Mouse (Mus musculus): ENCODE results near the gene Lipf. TPM values are rescaled to one million over a fixed set of nuclear protein-coding genes. Genes with fewer than 3 reads are reported as not detected.

Lipf gene
- polyA plus RNA-seq (2011; ENCODE audit: insufficient read depth, insufficient read length, low replicate concordance, missing spikeins): not detected in 2 replicates

DNA sequence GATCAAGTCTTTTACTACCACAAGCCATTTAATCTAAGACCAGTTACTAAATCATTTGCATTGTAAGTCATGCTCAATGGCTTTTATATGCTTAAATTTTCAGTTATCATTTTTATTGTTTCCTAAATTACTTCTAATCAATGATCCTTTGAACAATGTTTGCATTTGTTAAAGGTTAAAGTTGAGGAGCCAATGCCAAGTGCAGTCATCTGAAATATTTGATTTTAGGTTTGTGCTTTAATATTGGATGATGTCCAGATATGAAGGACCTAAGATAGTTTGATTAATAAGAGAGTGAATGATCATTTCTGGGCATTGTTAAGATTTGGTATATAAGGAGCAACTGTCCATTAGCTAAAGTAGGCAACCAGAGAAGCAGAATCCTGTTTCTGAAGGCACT is at the start of gene Lipf:
Gene Lipf (plus strand): TSS at position 301 of the 400 bp plus-strand sequence.
- H3K4me3 ChIP-seq (replicated peaks; ENCODE audit: control insufficient read depth, low read depth, low read length): no peak within 1 kb of the TSS
- no peaks in the 10 kb centered on the region for H3K4me1 ChIP-seq (ENCODE audit: control insufficient read depth, insufficient read depth, low read length)
- TF ChIP-seq CTCF (IDR thresholded peaks at IDR 0.05; ENCODE audit: control insufficient read depth, insufficient read depth, low read length) (no peak), POLR2A (IDR thresholded peaks at IDR 0.05; ENCODE audit: borderline replicate concordance, control insufficient read depth, low read depth, low read length) (no peak)
- no peak within 1 kb of the TSS for H3K27ac ChIP-seq (ENCODE audit: control insufficient read depth, insufficient read depth, low read depth, low read length, poor library complexity)

- H3K27ac ChIP-seq (ENCODE audit: control insufficient read depth, insufficient read depth, low read depth, low read length, poor library complexity): no peak overlapping the region
- TF ChIP-seq POLR2A (IDR thresholded peaks at IDR 0.05; ENCODE audit: borderline replicate concordance, control insufficient read depth, low read depth, low read length): no peak
- no peak for TF ChIP-seq CTCF (IDR thresholded peaks at IDR 0.05; ENCODE audit: control insufficient read depth, insufficient read depth, low read length)
- no peaks in the 10 kb centered on the region for H3K4me1 ChIP-seq (ENCODE audit: control insufficient read depth, insufficient read depth, low read length)
These were observed 36.9 kb upstream of the Lipf start for GRCm38 (mm10) chr19:33924099-33924498.

GRCm38 (mm10) chr19:33979007-33979406 is 18.0 kb downstream of the Lipf start:
- Histone ChIP-seq H3K27ac (ENCODE audit: control insufficient read depth, insufficient read depth, low read depth, low read length, poor library complexity) (no peak overlapping the region), H3K4me1 (ENCODE audit: control insufficient read depth, insufficient read depth, low read length) (no peaks in the 10 kb centered on the region), H3K4me3 (replicated peaks; ENCODE audit: control insufficient read depth, low read depth, low read length) (no peak overlapping the region)
- TF ChIP-seq POLR2A (IDR thresholded peaks at IDR 0.05; ENCODE audit: borderline replicate concordance, control insufficient read depth, low read depth, low read length): no peak
- no peak for TF ChIP-seq CTCF (IDR thresholded peaks at IDR 0.05; ENCODE audit: control insufficient read depth, insufficient read depth, low read length)
- WGBS: 28% methylated on average over 3 of the region's 3 CpGs

More at GRCm38 (mm10) chr19:33924099-33924498, 36.9 kb upstream of the Lipf start:
- H3K4me3 ChIP-seq (replicated peaks; ENCODE audit: control insufficient read depth, low read depth, low read length): no peak overlapping the region

DNA sequence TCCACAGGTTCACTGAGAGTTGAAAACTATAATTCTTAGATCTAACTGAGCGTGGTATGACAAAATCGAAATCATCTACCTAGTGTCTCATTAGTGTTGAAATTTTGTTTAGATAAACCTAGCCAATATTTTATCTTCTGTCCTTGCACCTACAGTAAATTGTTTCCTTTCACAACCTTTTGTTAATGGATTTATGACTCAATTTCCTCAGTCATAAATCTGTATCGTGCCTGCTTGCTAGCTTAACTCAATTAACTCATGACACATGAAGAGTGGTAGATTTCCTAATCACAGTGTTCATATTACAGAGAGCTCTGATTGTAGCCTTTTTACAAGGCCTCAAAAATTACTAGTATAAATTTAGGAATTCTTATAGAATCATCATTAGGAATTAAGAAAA is 22.1 kb downstream of the Lipf start:
- H3K27ac ChIP-seq (ENCODE audit: control insufficient read depth, insufficient read depth, low read depth, low read length, poor library complexity): no peak overlapping the region
- no peak for TF ChIP-seq CTCF (IDR thresholded peaks at IDR 0.05; ENCODE audit: control insufficient read depth, insufficient read depth, low read length)
- no peak for TF ChIP-seq POLR2A (IDR thresholded peaks at IDR 0.05; ENCODE audit: borderline replicate concordance, control insufficient read depth, low read depth, low read length)
- no peaks in the 10 kb centered on the region for H3K4me1 ChIP-seq (ENCODE audit: control insufficient read depth, insufficient read depth, low read length)
- 56% methylated on average over 3 of the region's 3 CpGs for WGBS
- no peak overlapping the region for H3K4me3 ChIP-seq (replicated peaks; ENCODE audit: control insufficient read depth, low read depth, low read length)

DNA sequence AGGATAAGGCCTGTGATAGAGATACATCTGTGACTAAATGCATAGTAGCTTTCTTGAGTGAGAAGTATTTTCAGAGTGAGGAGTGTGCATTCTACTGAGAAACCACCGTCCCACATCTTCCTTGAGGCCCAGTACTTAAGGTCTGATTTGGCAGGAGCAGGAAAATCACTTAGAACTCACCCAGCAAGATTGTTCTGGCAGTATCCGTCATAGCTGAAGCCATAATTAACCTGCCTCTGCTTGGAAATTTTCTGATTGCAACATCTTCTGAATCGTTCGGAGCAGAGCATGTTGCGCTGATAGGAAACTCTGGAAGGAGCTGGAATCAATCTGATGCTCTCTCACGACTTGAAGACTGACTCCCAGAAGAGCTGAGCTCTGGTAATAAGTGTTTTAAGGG is 47.0 kb downstream of the Lipf start, which contains the start of gene Lipk:
Gene Lipk (plus strand): TSS at position 289 of the 400 bp plus-strand sequence.
- no peak within 1 kb of the TSS for H3K27ac ChIP-seq (ENCODE audit: control insufficient read depth, insufficient read depth, low read depth, low read length, poor library complexity)
- TF ChIP-seq CTCF (IDR thresholded peaks at IDR 0.05; ENCODE audit: control insufficient read depth, insufficient read depth, low read length): no peak
- TF ChIP-seq POLR2A (IDR thresholded peaks at IDR 0.05; ENCODE audit: borderline replicate concordance, control insufficient read depth, low read depth, low read length): no peak
- 79% methylated on average over 6 of the region's 6 CpGs for WGBS
- H3K4me1 ChIP-seq (ENCODE audit: control insufficient read depth, insufficient read depth, low read length): no peaks in the 10 kb centered on the region
- H3K4me3 ChIP-seq (replicated peaks; ENCODE audit: control insufficient read depth, low read depth, low read length): no peak within 1 kb of the TSS

DNA sequence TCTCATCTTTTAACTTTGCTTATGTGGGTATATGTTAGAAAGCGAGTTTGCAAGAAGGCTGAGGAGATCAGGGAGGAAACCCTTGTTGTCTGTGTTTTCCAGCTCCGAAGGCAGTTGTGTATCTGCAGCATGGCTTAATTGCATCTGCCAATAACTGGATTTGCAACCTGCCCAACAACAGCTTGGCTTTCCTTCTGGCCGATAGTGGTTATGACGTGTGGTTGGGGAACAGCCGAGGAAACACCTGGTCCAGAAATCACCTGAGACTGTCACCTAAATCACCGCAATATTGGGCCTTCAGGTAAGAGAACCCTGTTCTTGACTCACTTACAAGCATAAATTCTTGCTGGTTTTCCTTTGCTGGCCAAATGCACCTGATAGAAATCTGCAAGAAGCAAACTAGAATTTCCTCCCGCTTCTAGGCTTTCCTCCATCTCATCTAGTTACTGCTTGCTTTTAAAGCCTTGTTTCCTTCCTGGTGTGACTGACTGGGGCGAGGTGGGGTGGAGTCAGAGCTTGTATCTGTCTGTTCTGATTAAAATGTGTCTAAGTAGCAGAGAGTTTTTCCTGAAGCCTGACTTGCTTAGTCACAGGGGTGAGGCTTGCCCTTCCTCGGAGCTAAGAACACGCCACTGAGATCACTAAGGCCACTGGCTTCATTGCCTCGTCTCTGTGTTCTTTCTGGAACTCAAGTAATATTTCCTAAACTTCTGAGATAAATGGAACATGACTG is 60.6 kb downstream of the Lipf start:
- no peak overlapping the region for H3K4me3 ChIP-seq (replicated peaks; ENCODE audit: control insufficient read depth, low read depth, low read length)
- no peak overlapping the region for H3K27ac ChIP-seq (ENCODE audit: control insufficient read depth, insufficient read depth, low read depth, low read length, poor library complexity)
- WGBS: 22% methylated on average over 11 of the region's 11 CpGs
- no peak for TF ChIP-seq CTCF (IDR thresholded peaks at IDR 0.05; ENCODE audit: control insufficient read depth, insufficient read depth, low read length)
- TF ChIP-seq POLR2A (IDR thresholded peaks at IDR 0.05; ENCODE audit: borderline replicate concordance, control insufficient read depth, low read depth, low read length): no peak
- H3K4me1 ChIP-seq (ENCODE audit: control insufficient read depth, insufficient read depth, low read length): no peaks in the 10 kb centered on the region

DNA sequence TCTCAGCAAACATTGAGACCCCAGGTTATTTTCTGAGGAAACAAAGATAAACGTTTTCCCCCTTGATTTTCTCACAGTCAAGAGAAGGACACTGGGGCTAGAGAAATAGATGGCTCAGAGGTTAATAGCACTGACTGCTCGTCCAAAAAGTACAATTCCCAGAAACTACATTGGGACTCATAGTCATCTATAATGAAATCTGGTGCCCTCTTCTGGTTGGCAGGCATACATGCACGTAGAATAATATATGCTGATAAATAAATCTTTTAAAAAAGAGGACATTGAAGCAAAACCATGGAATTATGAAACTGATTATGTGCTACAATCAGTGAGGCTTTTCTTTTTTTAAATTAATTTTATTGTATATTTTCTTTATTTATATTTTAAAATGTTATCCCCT is 61.8 kb downstream of the Lipf start:
- no peak overlapping the region for H3K27ac ChIP-seq (ENCODE audit: control insufficient read depth, insufficient read depth, low read depth, low read length, poor library complexity)
- WGBS: 26% methylated on average over 3 of the region's 3 CpGs
- TF ChIP-seq POLR2A (IDR thresholded peaks at IDR 0.05; ENCODE audit: borderline replicate concordance, control insufficient read depth, low read depth, low read length) (no peak), CTCF (IDR thresholded peaks at IDR 0.05; ENCODE audit: control insufficient read depth, insufficient read depth, low read length) (no peak)

More for the DNA sequence above, 61.8 kb downstream of the Lipf start:
- Histone ChIP-seq H3K4me1 (ENCODE audit: control insufficient read depth, insufficient read depth, low read length) (no peaks in the 10 kb centered on the region), H3K4me3 (replicated peaks; ENCODE audit: control insufficient read depth, low read depth, low read length) (no peak overlapping the region)

Other genes starting within 250 kb of the Lipf start
- not detected in 2 replicates for gene Lipo2, start 209.8 kb upstream of the Lipf start, polyA plus RNA-seq (2011; ENCODE audit: insufficient read depth, insufficient read length, low replicate concordance, missing spikeins)
- 0.92 and 2.0 TPM in 2 replicates for gene Lipo3, start 199.2 kb upstream of the Lipf start, polyA plus RNA-seq (2011; ENCODE audit: insufficient read depth, insufficient read length, low replicate concordance, missing spikeins)
- not detected in 2 replicates for gene Lipo1, start 173.7 kb upstream of the Lipf start, polyA plus RNA-seq (2011; ENCODE audit: insufficient read depth, insufficient read length, low replicate concordance, missing spikeins)
- not detected in 2 replicates for gene Lipk, start 47.1 kb downstream of the Lipf start, polyA plus RNA-seq (2011; ENCODE audit: insufficient read depth, insufficient read length, low replicate concordance, missing spikeins)
- not detected in 2 replicates for gene Lipn, start 106.2 kb downstream of the Lipf start, polyA plus RNA-seq (2011; ENCODE audit: insufficient read depth, insufficient read length, low replicate concordance, missing spikeins)
- gene Lipm, start 139.7 kb downstream of the Lipf start, polyA plus RNA-seq (2011; ENCODE audit: insufficient read depth, insufficient read length, low replicate concordance, missing spikeins): not detected in 2 replicates
- gene Ankrd22, start 204.9 kb downstream of the Lipf start, polyA plus RNA-seq (2011; ENCODE audit: insufficient read depth, insufficient read length, low replicate concordance, missing spikeins): 4.9 and 18.6 TPM in 2 replicates
- 13.0 and 30.5 TPM in 2 replicates for gene Stambpl1, start 231.0 kb downstream of the Lipf start, polyA plus RNA-seq (2011; ENCODE audit: insufficient read depth, insufficient read length, low replicate concordance, missing spikeins)

All from bone marrow, adult 2 months (tissue).